Mouse (Mus musculus) left cerebral cortex, postnatal 14 days (tissue): ENCODE data around the gene Trafd1. TPM values are rescaled to one million over a fixed set of nuclear protein-coding genes. Genes with fewer than 3 reads are reported as not detected.
"Not testable (repeated sequence)": the region's sequence is repeated elsewhere in the genome, so short reads cannot be mapped to it uniquely, and the experiment has no call there.

Experiments used
- DNase-seq, 2 experiments: peaks; one replicate each; pipeline ENCODE4 v3.0.0; 2021 to 2022; ENCODE audit warnings: low spot score in 2 of 2, mixed read lengths in 1 of 2
- intact Hi-C: fragments of 180-260 bp; cut with DNase I; formaldehyde crosslinking; loops from one replicate; pipeline ENCODE4 v1.15.1; 2025
- total RNA-seq, 2 experiments: library from RNA; stranded (reverse); gene quantifications; 2 replicates each; pipeline ENCODE4 v1.2.3; 2021

Gene Trafd1
- total RNA-seq, 2 experiments from 2014 or later = 90.1 to 95.7 TPM

- intact Hi-C loops = no loop called here
- no peak for DNase-seq
Measured at GRCm38 (mm10) chr5:121339507-121340230, 45.8 kb downstream of the Trafd1 start.

- no peak for DNase-seq
- intact Hi-C loops = no loop called here
Measured at GRCm38 (mm10) chr5:121336776-121337175, 48.7 kb downstream of the Trafd1 start.

- intact Hi-C loops = no loop called here
Measured at GRCm38 (mm10) chr5:121336009-121336408, 49.4 kb downstream of the Trafd1 start.

GRCm38 (mm10) chr5:121335426-121335825 is 50.0 kb downstream of the Trafd1 start:
- intact Hi-C loops = no loop called here
- DNase-seq = no peak

More at GRCm38 (mm10) chr5:121336009-121336408, 49.4 kb downstream of the Trafd1 start:
- peak in 1 of 2 experiments; percentile 33 for DNase-seq

- intact Hi-C loops = no loop called here
- no peak for DNase-seq
Measured at GRCm38 (mm10) chr5:121334454-121334853, 51.0 kb downstream of the Trafd1 start.

- intact Hi-C loops = no loop called here
- DNase-seq = no peak
Measured at GRCm38 (mm10) chr5:121333976-121334375, 51.5 kb downstream of the Trafd1 start.

- intact Hi-C loops = no loop called here
- DNase-seq = no peak
Measured at GRCm38 (mm10) chr5:121331731-121332130, 53.7 kb downstream of the Trafd1 start.

GRCm38 (mm10) chr5:121330154-121330816 is 55.1 kb downstream of the Trafd1 start:
- intact Hi-C loops, DNase-seq: not testable (repeated sequence)

GRCm38 (mm10) chr5:121329333-121330058 is 55.9 kb downstream of the Trafd1 start:
- DNase-seq = peak in 1 of 2 experiments; percentile 41
- intact Hi-C loops = no loop called here

- intact Hi-C loops = no loop called here
- no peak for DNase-seq
Measured at GRCm38 (mm10) chr5:121326079-121326805, 59.2 kb downstream of the Trafd1 start.

Other genes with a start within 250 kb of the Trafd1 start
- gene Ptpn11, start 194.2 kb downstream of the Trafd1 start, total RNA-seq = 10 to 100 TPM; 79.6 to 84.9 TPM
- 100 to 1,000 TPM; 391 to 441 TPM for gene Rpl6, start 181.2 kb downstream of the Trafd1 start, total RNA-seq
- 100 to 1,000 TPM; 223 to 227 TPM for gene Hectd4, start 165.4 kb downstream of the Trafd1 start, total RNA-seq
- 10 to 100 TPM; 45.8 to 48.0 TPM for gene Naa25, start 12.3 kb upstream of the Trafd1 start, total RNA-seq
- 1 to 10 TPM; 5.7 to 6.8 TPM for gene Tmem116, start 66.3 kb upstream of the Trafd1 start, total RNA-seq
- gene Erp29, start 66.9 kb upstream of the Trafd1 start, total RNA-seq = 100 to 1,000 TPM; 152 to 170 TPM
- not detected for gene Adam1b, start 117.8 kb upstream of the Trafd1 start, total RNA-seq
- gene Adam1a, start 159.8 kb upstream of the Trafd1 start, total RNA-seq = 1 to 10 TPM; 7.4 to 9.0 TPM
- not detected for gene Gm42878, start 159.8 kb upstream of the Trafd1 start, total RNA-seq
- gene Mapkapk5, start 160.3 kb upstream of the Trafd1 start, total RNA-seq = 10 to 100 TPM; 78.9 to 82.4 TPM
- gene Aldh2, start 208.2 kb upstream of the Trafd1 start, total RNA-seq = 10 to 100 TPM; 77.4 to 87.7 TPM
- gene Acad12, start 233.3 kb upstream of the Trafd1 start, total RNA-seq = 1 to 10 TPM; 5.0 to 5.5 TPM